Mouse (Mus musculus) 3T3-L1 (cell line): ENCODE measurements around the gene Tmem256.

Source experiments
- DNase-seq: peaks from one replicate; pipeline ENCODE4 v3.0.0-alpha.2; 2015; ENCODE audit warnings: low read depth, low spot score

Gene Tmem256

DNA sequence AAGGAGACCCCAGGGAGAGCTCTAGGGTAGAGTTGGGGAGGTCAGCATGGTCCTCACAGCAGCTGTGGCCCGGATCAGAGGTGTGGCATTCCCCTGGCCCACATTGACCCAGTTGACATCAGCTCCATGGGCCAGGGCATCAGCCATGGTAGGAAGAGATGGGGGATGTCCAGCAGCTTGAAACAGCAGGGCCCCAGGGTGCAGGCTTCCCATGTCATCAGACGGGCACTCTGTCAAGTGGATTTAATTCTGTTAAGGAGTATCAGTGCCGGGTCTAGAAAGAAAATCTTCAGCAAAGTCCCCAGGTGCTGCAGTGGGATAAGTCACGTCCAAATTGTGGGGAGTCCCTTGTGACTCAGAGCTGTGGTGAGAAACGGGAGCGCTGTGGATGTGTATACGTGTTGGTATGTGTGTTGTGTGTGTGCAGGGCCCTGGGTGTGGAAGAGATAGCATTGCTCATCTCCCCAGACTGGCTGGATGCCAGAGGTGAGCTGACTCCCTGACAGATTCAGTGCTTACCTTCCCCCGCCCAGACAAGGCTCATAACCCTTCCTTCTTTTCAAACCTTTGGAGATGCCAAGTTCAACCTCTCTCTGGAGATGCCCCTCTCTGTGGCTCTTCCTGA lies 45.3 kb downstream of the Tmem256 start:
- DNase-seq: peak; percentile 78

DNA sequence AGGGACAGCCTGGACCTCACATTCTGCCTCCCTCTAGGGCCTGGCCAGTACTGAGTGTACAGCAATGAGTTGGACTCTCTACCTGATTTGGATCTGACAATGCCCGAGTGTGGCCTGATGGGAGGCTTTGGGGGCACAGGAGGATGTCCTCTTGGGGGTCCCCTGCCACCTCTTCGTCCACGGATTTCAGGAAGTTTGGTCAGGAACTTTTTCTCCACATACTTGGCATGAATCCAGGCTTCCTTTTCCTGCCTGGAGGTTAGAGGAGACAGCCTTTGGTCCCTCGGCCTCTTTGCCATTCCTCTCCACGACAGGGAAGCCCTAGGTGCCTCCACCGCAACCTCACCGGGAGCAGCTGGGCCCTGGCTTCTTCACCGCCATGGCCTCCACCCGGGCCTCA lies 45.9 kb downstream of the Tmem256 start:
- no peak for DNase-seq

DNA sequence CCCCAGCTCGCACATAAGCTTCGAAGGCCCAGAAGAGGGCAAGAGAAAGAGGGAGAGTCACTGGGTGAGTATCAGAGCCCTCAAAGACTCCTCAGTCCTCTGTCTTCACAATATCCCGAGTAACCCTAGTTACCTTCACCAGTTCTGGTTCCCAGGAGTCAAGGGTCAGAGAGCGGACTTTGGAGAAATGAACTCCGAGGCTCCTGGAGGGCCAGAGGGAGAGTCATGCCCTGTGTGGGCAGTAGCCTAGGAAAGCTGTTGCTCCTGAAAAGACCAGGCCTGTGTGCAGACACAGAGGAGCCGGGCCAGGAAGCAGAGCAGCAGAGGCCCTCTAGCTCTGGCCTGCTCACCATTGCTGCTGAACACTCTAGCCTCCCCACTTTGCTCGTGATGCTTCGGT lies 46.3 kb downstream of the Tmem256 start:
- DNase-seq: no peak

DNA sequence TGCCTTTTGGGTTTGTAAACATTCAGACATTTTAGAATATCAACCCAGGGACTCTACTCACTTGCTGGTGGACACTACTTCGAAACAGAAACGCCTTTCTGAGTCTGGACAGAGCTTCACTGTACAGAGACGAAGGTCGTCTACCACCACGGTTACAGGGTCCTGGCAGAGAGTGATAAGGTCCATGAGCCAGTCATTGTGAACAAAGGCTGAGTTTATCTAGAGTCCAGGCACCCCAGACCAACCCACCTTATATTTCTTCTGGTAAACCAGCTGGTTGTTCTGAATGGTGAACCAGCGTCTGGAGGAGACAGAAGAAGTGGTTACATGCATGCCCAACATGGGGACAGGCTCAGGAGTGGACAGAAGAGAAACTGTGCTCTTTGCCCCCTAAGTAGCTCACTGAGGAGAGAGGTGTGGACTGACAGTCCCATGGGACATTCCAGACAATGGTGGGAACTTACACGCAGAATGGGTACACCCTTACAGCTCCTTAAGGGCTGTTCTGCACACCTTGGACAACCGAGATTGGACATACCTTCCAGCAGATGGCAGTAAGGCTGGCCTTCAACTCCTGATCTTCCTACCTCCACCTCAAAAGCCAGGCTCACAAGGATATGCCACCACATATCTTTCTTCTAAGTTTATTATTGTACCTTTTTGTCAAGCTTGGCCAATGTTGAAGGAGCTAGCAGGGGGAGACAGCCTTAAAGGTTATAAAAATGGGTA lies 48.8 kb downstream of the Tmem256 start:
- peak; percentile 45 for DNase-seq
